Mouse (Mus musculus) embryonic fibroblast, embryonic 13.5 days (primary cell): ENCODE measurements around the gene Socs4.

Source experiments
- CTCF ChIP-seq: IDR thresholded peaks from 2 replicates; pipeline ENCODE4 v1.5.1; 2011; ENCODE audit warnings: mild to moderate bottlenecking, control low read depth, low read length, moderate library complexity, borderline replicate concordance; ENCODE audit not compliant: insufficient read depth
- POLR2A ChIP-seq: IDR thresholded peaks from 2 replicates; pipeline ENCODE4 v1.6.1; 2011; ENCODE audit warnings: low read depth, mild to moderate bottlenecking, control low read depth, low read length, moderate library complexity

- no peak for TF ChIP-seq CTCF
- no peak for TF ChIP-seq POLR2A
Measured at GRCm38 (mm10) chr14:47241046-47241445, 35.7 kb upstream of the Socs4 start.
